Mouse (Mus musculus) retina, adult 2 months (tissue): ENCODE measurements around the gene Ppfibp1.

Experiments used
- DNase-seq: peaks from one replicate; pipeline ENCODE4 v3.0.0-alpha.2; 2012; ENCODE audit warnings: low read depth, low spot score

Gene Ppfibp1

GRCm38 (mm10) chr6:146995391-146995790 lies 107.1 kb downstream of the Ppfibp1 start:
- no peak for DNase-seq

- DNase-seq: no peak
Measured at GRCm38 (mm10) chr6:146995878-146996277, 107.6 kb downstream of the Ppfibp1 start.

GRCm38 (mm10) chr6:146997006-146997405 lies 108.7 kb downstream of the Ppfibp1 start:
- DNase-seq: no peak

GRCm38 (mm10) chr6:146998710-146999109 lies 110.4 kb downstream of the Ppfibp1 start:
- no peak for DNase-seq

- DNase-seq: no peak
Measured at GRCm38 (mm10) chr6:146999302-146999701, 111.0 kb downstream of the Ppfibp1 start.

DNA sequence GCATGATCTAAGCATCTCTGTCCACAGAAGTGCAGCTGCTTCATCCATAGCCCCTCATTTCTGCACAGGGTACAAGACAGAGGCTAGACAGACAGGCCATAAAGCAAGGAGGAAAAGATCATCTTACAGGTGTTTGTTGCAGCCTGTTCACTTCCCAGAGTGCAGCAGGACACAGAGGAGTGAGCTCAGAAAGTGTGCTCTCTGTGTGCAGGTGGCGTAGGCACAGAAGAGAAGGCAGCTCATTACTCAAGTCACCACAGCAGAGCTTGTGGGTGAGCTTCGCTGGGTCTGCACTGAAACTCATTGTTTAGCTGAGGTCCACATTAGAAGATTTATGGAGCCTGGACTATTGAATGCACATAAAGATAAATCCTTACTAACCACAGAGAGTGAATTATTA lies 111.5 kb downstream of the Ppfibp1 start:
- DNase-seq: no peak

DNA sequence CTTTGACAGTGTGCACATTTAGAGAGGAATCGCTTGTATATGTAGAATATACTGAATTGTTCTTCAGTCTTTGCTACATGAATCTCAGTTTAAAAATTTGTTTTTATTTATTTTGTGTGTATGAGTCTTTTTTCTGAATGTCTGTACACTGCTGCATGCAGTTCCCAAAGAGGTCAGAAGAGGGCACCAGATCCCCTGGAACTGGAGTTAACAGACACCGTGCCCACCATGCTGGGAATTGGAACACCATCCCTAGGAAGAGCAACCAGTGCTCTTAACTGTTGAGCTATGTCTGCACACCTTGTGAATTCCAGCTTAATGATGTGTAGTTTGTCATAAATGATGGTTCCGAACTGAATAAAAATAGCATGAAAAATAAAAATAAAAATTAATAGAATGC lies 119.9 kb downstream of the Ppfibp1 start:
- DNase-seq: no peak

DNA sequence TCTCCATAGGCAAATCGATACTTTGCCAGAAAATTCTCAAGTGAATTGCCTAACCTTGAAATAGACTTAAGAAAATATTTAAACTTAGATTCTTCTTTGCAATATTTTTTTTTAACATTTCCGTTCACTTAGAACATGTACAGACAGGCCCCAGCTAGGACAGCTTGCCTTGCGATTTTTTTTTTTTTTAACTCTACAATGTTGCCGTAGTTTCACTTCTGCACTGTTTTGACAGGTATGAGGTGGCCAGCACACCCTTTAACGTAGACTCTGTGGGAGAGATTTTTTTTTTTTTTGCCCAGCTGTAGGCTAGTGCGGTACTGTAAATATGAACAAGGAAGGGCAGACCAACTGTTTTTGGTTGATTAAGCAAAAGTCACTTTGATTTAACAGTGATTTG lies 122.1 kb downstream of the Ppfibp1 start:
- DNase-seq: no peak

- DNase-seq: no peak
Measured at GRCm38 (mm10) chr6:147010811-147011520, 122.7 kb downstream of the Ppfibp1 start.

DNA sequence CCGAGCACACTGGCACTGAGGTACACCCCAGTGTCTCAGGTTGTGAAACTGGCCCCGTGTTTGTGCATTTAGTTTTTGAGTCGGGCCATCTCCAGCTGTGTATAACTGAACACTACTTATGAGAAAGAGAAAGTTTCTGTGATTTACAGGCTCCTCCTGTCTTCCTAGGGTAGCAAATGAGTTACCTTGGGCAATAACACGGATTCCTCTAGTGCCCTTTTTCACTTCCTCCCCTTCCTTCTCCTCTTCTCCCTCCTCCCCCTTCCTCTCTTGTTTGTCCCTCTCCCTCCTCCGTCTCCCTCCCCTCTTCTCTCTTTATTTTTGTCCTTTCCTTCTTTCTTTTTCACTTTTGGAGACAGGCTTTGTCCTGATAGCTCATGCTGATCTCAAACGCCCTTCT lies 123.3 kb downstream of the Ppfibp1 start:
- no peak for DNase-seq

GRCm38 (mm10) chr6:147011977-147012376 lies 123.7 kb downstream of the Ppfibp1 start:
- DNase-seq: no peak

- DNase-seq: no peak
Measured at GRCm38 (mm10) chr6:147013546-147013945, 125.3 kb downstream of the Ppfibp1 start.

DNA sequence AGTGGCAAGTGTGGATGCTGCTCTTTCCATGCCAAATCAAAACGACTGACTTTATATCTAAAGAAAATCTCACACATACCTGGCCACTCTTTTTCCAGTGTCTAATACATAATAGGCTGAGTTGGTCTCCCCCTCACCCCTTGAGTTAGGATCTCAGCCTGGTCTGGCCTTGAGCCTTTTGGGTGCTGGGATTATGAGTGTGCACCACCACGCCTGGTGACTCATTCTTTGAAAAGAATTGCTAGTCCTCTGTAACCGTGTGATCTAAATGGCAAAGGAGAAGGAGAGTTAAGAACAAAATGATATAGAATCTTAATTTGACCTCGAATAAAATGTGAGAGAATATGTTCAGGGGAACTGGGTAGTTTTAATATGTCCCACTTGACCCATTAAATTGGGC lies 129.6 kb downstream of the Ppfibp1 start:
- DNase-seq: no peak

DNA sequence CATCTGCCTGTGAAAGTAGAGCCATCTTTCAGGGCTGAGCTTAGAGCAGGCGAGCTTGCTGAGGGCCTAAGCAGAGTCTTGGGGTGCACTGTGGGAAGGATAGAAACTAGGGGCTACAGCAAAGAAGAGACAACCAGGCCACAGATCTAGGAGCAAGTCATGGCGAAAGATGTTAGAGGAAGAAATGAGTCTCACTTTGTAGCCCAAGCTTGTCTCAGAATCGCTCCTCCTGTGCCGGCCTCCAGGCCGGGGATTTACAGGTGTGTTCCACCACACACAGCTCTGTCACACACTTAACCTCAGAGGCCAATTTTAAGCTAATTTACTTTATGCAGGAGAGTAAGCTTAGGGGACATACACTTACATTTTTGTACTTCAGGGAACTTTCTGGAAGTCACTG lies 130.1 kb downstream of the Ppfibp1 start:
- DNase-seq: no peak

- DNase-seq: no peak
Measured at GRCm38 (mm10) chr6:147021181-147021580, 132.9 kb downstream of the Ppfibp1 start.

- no peak for DNase-seq
Measured at GRCm38 (mm10) chr6:147022375-147023132, 134.3 kb downstream of the Ppfibp1 start.

- DNase-seq: no peak
Measured at GRCm38 (mm10) chr6:147023133-147023395, 134.8 kb downstream of the Ppfibp1 start.

DNA sequence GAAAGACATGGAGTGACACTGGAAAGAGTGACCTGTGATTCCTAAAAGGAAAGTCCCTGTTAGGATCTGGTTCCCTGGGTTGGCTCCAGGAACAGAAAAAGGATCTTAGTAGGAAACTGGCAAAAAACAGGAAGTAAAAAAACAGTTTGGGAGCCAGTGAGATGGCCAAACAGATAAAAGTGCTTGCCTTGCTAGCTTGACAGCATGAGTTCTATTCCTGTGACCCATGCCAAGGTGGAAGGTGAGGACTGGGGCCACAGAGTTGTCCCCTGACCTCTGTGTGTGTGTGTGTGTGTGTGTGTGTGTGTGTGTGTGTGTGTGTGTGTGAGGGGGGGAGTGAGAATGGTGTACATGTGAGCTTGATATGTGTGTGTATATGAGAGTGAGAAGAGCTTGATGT lies 135.3 kb downstream of the Ppfibp1 start:
- DNase-seq: no peak

DNA sequence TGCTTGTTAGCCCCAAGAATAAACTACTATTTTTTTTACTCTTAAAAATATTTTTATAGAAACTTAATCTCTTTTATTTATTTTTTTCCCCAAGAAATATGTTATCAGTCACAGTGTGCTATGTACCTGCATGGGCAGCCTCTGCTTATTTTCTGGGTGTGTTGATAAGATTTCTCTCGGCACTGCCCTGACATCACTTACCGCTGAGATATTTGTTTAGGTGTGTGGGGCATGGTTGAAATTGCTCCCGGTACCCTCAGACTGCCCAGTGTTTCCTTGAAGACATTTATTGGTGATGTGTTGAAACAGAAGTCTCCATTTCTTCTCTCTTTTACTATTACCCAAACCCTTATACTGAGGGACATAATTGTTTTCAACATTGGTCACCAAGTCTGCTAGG lies 136.5 kb downstream of the Ppfibp1 start:
- no peak for DNase-seq

DNA sequence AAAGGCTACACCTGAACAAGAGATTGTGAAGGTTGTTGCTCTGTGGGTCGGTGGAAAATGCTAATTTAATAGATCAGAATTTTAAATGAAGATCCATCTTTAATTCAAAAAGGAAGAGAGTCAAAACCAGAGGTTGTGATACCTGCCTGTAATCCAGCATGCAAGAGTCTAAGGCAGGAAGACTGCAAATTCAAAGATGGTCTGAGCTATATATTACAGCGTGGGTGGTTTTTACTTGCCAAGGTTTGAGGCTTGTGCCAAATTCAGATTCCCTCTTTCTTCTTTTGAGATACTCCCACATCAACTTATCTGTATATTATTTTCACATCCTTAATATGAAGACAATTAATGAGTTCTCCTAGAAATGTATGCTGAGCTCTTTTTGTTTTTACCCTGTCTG lies 140.1 kb downstream of the Ppfibp1 start:
- DNase-seq: no peak

GRCm38 (mm10) chr6:147029591-147029990 lies 141.3 kb downstream of the Ppfibp1 start:
- DNase-seq: no peak

GRCm38 (mm10) chr6:147030096-147030885 lies 142.0 kb downstream of the Ppfibp1 start:
- no peak for DNase-seq
